Mouse (Mus musculus): ENCODE measurements at regions not wholly inside any gene's neighbourhood (a gene's known extent, or its start where the extent isn't known, plus 50 kb on each side); places are given as distances from the start of the nearest gene placed in this dataset.
"Not testable (repeated sequence)": the region's sequence is repeated elsewhere in the genome, so short reads cannot be mapped to it uniquely, and the experiment has no call there.

GRCm38 (mm10) chr11:42754481-42755272 lies 280.9 kb upstream of the Gm9972 start:
- no peak for DNase-seq (ENCODE audit: low spot score in 2 of 2)

- no peak for DNase-seq (ENCODE audit: low spot score in 2 of 2)
These were observed 280.1 kb upstream of the Gm9972 start for GRCm38 (mm10) chr11:42755415-42755814.

- DNase-seq (ENCODE audit: low spot score in 2 of 2), result no peak
These were observed 270.3 kb upstream of the Gm9972 start for GRCm38 (mm10) chr11:42765213-42765612.

- peak; percentile 3 to 27 for DNase-seq (ENCODE audit: low spot score in 2 of 2)
These were observed 260.4 kb upstream of the Gm9972 start for GRCm38 (mm10) chr11:42775074-42775676.

GRCm38 (mm10) chr11:42811487-42811886 lies 224.1 kb upstream of the Gm9972 start:
- no peak for DNase-seq (ENCODE audit: low spot score in 2 of 2)

- DNase-seq (ENCODE audit: low spot score in 2 of 2), result no peak
These were observed 219.8 kb upstream of the Gm9972 start for GRCm38 (mm10) chr11:42815753-42816152.

- no peak for DNase-seq (ENCODE audit: low spot score in 2 of 2)
These were observed 212.7 kb upstream of the Gm9972 start for GRCm38 (mm10) chr11:42822835-42823234.

- no peak for DNase-seq (ENCODE audit: low spot score in 2 of 2)
These were observed 189.8 kb upstream of the Gm9972 start for GRCm38 (mm10) chr11:42845795-42846194.

- DNase-seq (ENCODE audit: low spot score in 2 of 2), result no peak
These were observed 181.1 kb upstream of the Gm9972 start for GRCm38 (mm10) chr11:42854411-42854810.

GRCm38 (mm10) chr11:42857687-42858086 lies 177.9 kb upstream of the Gm9972 start:
- no peak for DNase-seq (ENCODE audit: low spot score in 2 of 2)

- no peak for DNase-seq (ENCODE audit: low spot score in 2 of 2)
These were observed 161.5 kb upstream of the Gm9972 start for GRCm38 (mm10) chr11:42874056-42874455.

GRCm38 (mm10) chr11:42900024-42900423 lies 135.5 kb upstream of the Gm9972 start:
- DNase-seq (ENCODE audit: low spot score in 2 of 2), result no peak

GRCm38 (mm10) chr11:42903459-42904012 lies 132.0 kb upstream of the Gm9972 start:
- no peak for DNase-seq (ENCODE audit: low spot score in 2 of 2)

GRCm38 (mm10) chr11:42905561-42905960 lies 130.0 kb upstream of the Gm9972 start:
- DNase-seq (ENCODE audit: low spot score in 2 of 2), result no peak

- no peak for DNase-seq (ENCODE audit: low spot score in 2 of 2)
These were observed 129.5 kb upstream of the Gm9972 start for GRCm38 (mm10) chr11:42906020-42906419.

- no peak for DNase-seq (ENCODE audit: low spot score in 2 of 2)
These were observed 118.9 kb upstream of the Gm9972 start for GRCm38 (mm10) chr11:42916421-42917181.

GRCm38 (mm10) chr11:42919221-42919620 lies 116.3 kb upstream of the Gm9972 start:
- DNase-seq (ENCODE audit: low spot score in 2 of 2), result no peak

GRCm38 (mm10) chr11:42927156-42927555 lies 108.4 kb upstream of the Gm9972 start:
- DNase-seq (ENCODE audit: low spot score in 2 of 2), result peak; percentile 72 to 81

GRCm38 (mm10) chr11:42928916-42929315 lies 106.6 kb upstream of the Gm9972 start:
- no peak for DNase-seq (ENCODE audit: low spot score in 2 of 2)

- not testable (repeated sequence) for DNase-seq (ENCODE audit: low spot score in 2 of 2)
These were observed 96.3 kb upstream of the Gm9972 start for GRCm38 (mm10) chr11:42939271-42939670.

- no peak for DNase-seq (ENCODE audit: low spot score in 2 of 2)
These were observed 94.0 kb upstream of the Gm9972 start for GRCm38 (mm10) chr11:42941561-42941960.

GRCm38 (mm10) chr11:42942284-42942683 lies 93.3 kb upstream of the Gm9972 start:
- no peak for DNase-seq (ENCODE audit: low spot score in 2 of 2)
